Mouse (Mus musculus) granulocyte monocyte progenitor cell, adult 5-6 weeks (primary cell): Measurements from ENCODE around the gene Trim28. TPM values are rescaled to one million over a fixed set of nuclear protein-coding genes. Genes with fewer than 3 reads are reported as not detected.
"Not testable (repeated sequence)": the region's sequence is repeated elsewhere in the genome, so short reads cannot be mapped to it uniquely, and the experiment has no call there.

Experiments used
- ATAC-seq: replicated peaks from 2 replicates; pipeline ENCODE4 v1.8.0; 2016; ENCODE audit warnings: mild to moderate bottlenecking, moderate TSS enrichment, inconsistent platforms; ENCODE audit not compliant: poor library complexity, severe bottlenecking
- total RNA-seq, 2 experiments: library from RNA; stranded (forward) in 1 of 2; stranded (reverse) in 1 of 2; fragments of 200-712, 200-1000 nt in 1 of 2; fragments of >200 nt in 1 of 2; fragmentation: Nextera tagmentation in 1 of 2; gene quantifications; 2 replicates each; pipeline ENCODE4 v1.2.3; 2014 to 2017

Gene Trim28
- total RNA-seq, 2 experiments from 2014 or later = 489 to 599 TPM

- ATAC-seq = peak; percentile 88
Observed at GRCm38 (mm10) chr7:13054287-13055010, 55.5 kb downstream of the Trim28 start, which contains the start of gene Mzf1. Gene Mzf1, minus strand, starts transcription at chr7:13054764.

GRCm38 (mm10) chr7:13056913-13057700, 58.2 kb downstream of the Trim28 start:
- no peak for ATAC-seq

- no peak for ATAC-seq
Observed at GRCm38 (mm10) chr7:13059536-13059935, 60.6 kb downstream of the Trim28 start.

GRCm38 (mm10) chr7:13063399-13063798, 64.5 kb downstream of the Trim28 start:
- ATAC-seq = not testable (repeated sequence)

GRCm38 (mm10) chr7:13072293-13072692, 73.4 kb downstream of the Trim28 start:
- no peak for ATAC-seq

Other genes starting within 250 kb of the Trim28 start
- gene Zscan18, start 195.5 kb upstream of the Trim28 start, total RNA-seq (2014; fragmentation: Nextera tagmentation) = 0.26 and 3.4 TPM in 2 replicates
- 1.6 and 3.3 TPM in 2 replicates for gene Zscan18, start 195.5 kb upstream of the Trim28 start, total RNA-seq (2017)
- 9.1 and 16.6 TPM in 2 replicates for gene Zfp329, start 180.3 kb upstream of the Trim28 start, total RNA-seq (2014; fragmentation: Nextera tagmentation)
- gene Zfp329, start 180.3 kb upstream of the Trim28 start, total RNA-seq (2017) = 6.7 and 8.3 TPM in 2 replicates
- gene Zfp110, start 164.4 kb upstream of the Trim28 start, total RNA-seq (2014; fragmentation: Nextera tagmentation) = 28.1 and 34.8 TPM in 2 replicates
- gene Zfp110, start 164.4 kb upstream of the Trim28 start, total RNA-seq (2017) = 38.2 and 45.9 TPM in 2 replicates
- gene Zfp128, start 117.9 kb upstream of the Trim28 start, total RNA-seq (2014; fragmentation: Nextera tagmentation) = 3.4 and 3.6 TPM in 2 replicates
- gene Zfp128, start 117.9 kb upstream of the Trim28 start, total RNA-seq (2017) = 2.5 and 3.1 TPM in 2 replicates
- gene Zscan22, start 101.3 kb upstream of the Trim28 start, total RNA-seq (2014; fragmentation: Nextera tagmentation) = 26.6 and 32.4 TPM in 2 replicates
- 4.8 and 8.1 TPM in 2 replicates for gene Zscan22, start 101.3 kb upstream of the Trim28 start, total RNA-seq (2017)
- gene Rps5, start 76.8 kb upstream of the Trim28 start, total RNA-seq (2014; fragmentation: Nextera tagmentation) = 2,621 and 2,837 TPM in 2 replicates
- gene Rps5, start 76.8 kb upstream of the Trim28 start, total RNA-seq (2017) = 1,142 and 1,421 TPM in 2 replicates
- 0.92 and 0.95 TPM in 2 replicates for gene Rnf225, start 71.7 kb upstream of the Trim28 start, total RNA-seq (2014; fragmentation: Nextera tagmentation)
- 0.26 and 0.88 TPM in 2 replicates for gene Rnf225, start 71.7 kb upstream of the Trim28 start, total RNA-seq (2017)
- 5.9 and 8.6 TPM in 2 replicates for gene Zfp324, start 33.3 kb upstream of the Trim28 start, total RNA-seq (2014; fragmentation: Nextera tagmentation)
- 7.6 and 7.8 TPM in 2 replicates for gene Zfp324, start 33.3 kb upstream of the Trim28 start, total RNA-seq (2017)
- 5.4 and 9.5 TPM in 2 replicates for gene Zfp446, start 21.3 kb upstream of the Trim28 start, total RNA-seq (2014; fragmentation: Nextera tagmentation)
- gene Zfp446, start 21.3 kb upstream of the Trim28 start, total RNA-seq (2017) = 3.0 and 4.0 TPM in 2 replicates
- not detected in 2 replicates for gene Slc27a5, start 922 bp upstream of the Trim28 start, total RNA-seq (2014; fragmentation: Nextera tagmentation)
- not detected in 2 replicates for gene Slc27a5, start 922 bp upstream of the Trim28 start, total RNA-seq (2017)
- 8.5 and 19.8 TPM in 2 replicates for gene Zbtb45, start 10.9 kb downstream of the Trim28 start, total RNA-seq (2014; fragmentation: Nextera tagmentation)
- gene Zbtb45, start 10.9 kb downstream of the Trim28 start, total RNA-seq (2017) = 4.9 and 11.9 TPM in 2 replicates
- 117 and 163 TPM in 2 replicates for gene Chmp2a, start 35.7 kb downstream of the Trim28 start, total RNA-seq (2014; fragmentation: Nextera tagmentation)
- 162 and 196 TPM in 2 replicates for gene Chmp2a, start 35.7 kb downstream of the Trim28 start, total RNA-seq (2017)
- gene Ube2m, start 39.2 kb downstream of the Trim28 start, total RNA-seq (2014; fragmentation: Nextera tagmentation) = 196 and 197 TPM in 2 replicates
- 126 and 132 TPM in 2 replicates for gene Ube2m, start 39.2 kb downstream of the Trim28 start, total RNA-seq (2017)
- 0.43 TPM in 1 of 2 replicates, not detected in the other for gene Mzf1, start 55.6 kb downstream of the Trim28 start, total RNA-seq (2014; fragmentation: Nextera tagmentation)
- gene Mzf1, start 55.6 kb downstream of the Trim28 start, total RNA-seq (2017) = 0.30 and 0.57 TPM in 2 replicates
- not detected in 2 replicates for gene Vmn1r85, start 96.1 kb downstream of the Trim28 start, total RNA-seq (2014; fragmentation: Nextera tagmentation)
- not detected in 2 replicates for gene Vmn1r85, start 96.1 kb downstream of the Trim28 start, total RNA-seq (2017)
- gene Vmn1r86, start 120.8 kb downstream of the Trim28 start, total RNA-seq (2014; fragmentation: Nextera tagmentation) = not detected in 2 replicates
- not detected in 2 replicates for gene Vmn1r86, start 120.8 kb downstream of the Trim28 start, total RNA-seq (2017)
- not detected in 2 replicates for gene Vmn1r87, start 141.0 kb downstream of the Trim28 start, total RNA-seq (2014; fragmentation: Nextera tagmentation)
- not detected in 2 replicates for gene Vmn1r87, start 141.0 kb downstream of the Trim28 start, total RNA-seq (2017)
- gene Vmn1r88, start 160.5 kb downstream of the Trim28 start, total RNA-seq (2014; fragmentation: Nextera tagmentation) = 0.26 TPM in 1 of 2 replicates, not detected in the other
- gene Vmn1r88, start 160.5 kb downstream of the Trim28 start, total RNA-seq (2017) = not detected in 2 replicates
- not detected in 2 replicates for gene Vmn1r89, start 213.9 kb downstream of the Trim28 start, total RNA-seq (2014; fragmentation: Nextera tagmentation)
- not detected in 2 replicates for gene Vmn1r89, start 213.9 kb downstream of the Trim28 start, total RNA-seq (2017)